Mouse (Mus musculus): ENCODE data around the gene Mns1. TPM values are rescaled to one million over a fixed set of nuclear protein-coding genes. Genes with fewer than 3 reads are reported as not detected.

Mns1 gene
- polyA plus RNA-seq, 1 experiment = not detected

GRCm38 (mm10) chr9:72422284-72422683, 15.5 kb upstream of the Mns1 start:
- Histone ChIP-seq H3K4me1 (ENCODE audit: control insufficient read depth, insufficient read depth, low read length) (peaks cover 9% of the 10 kb centered on the region; the same call in 1 of the 2 replicates), H3K4me3 (ENCODE audit: insufficient read depth, low read depth, low read length) (no peak overlapping the region), H3K27ac (ENCODE audit: insufficient read depth, low read depth, low read length) (no peak overlapping the region)
- TF ChIP-seq CTCF (IDR thresholded peaks at IDR 0.05; ENCODE audit: insufficient read depth, low read depth, low read length) (no peak), POLR2A (IDR thresholded peaks at IDR 0.05; ENCODE audit: insufficient read depth, low read depth, low read length) (no peak)
- WGBS = 58% methylated on average over 11 of the region's 11 CpGs

- Histone ChIP-seq H3K4me3 (ENCODE audit: insufficient read depth, low read depth, low read length) (no peak overlapping the region), H3K4me1 (ENCODE audit: control insufficient read depth, insufficient read depth, low read length) (peaks cover 9% of the 10 kb centered on the region; the same call in 1 of the 2 replicates), H3K27ac (ENCODE audit: insufficient read depth, low read depth, low read length) (no peak overlapping the region)
- no peak for TF ChIP-seq CTCF (IDR thresholded peaks at IDR 0.05; ENCODE audit: insufficient read depth, low read depth, low read length)
- TF ChIP-seq POLR2A (IDR thresholded peaks at IDR 0.05; ENCODE audit: insufficient read depth, low read depth, low read length) = no peak
- 100% methylated on average over 2 of the region's 2 CpGs for WGBS
Observed at GRCm38 (mm10) chr9:72422753-72423152, 15.1 kb upstream of the Mns1 start.

GRCm38 (mm10) chr9:72425300-72425850, 12.4 kb upstream of the Mns1 start:
- H3K4me1 ChIP-seq (ENCODE audit: control insufficient read depth, insufficient read depth, low read length) = peaks cover 9% of the 10 kb centered on the region; the same call in 1 of the 2 replicates
- TF ChIP-seq POLR2A (IDR thresholded peaks at IDR 0.05; ENCODE audit: insufficient read depth, low read depth, low read length) = no peak
- TF ChIP-seq CTCF (IDR thresholded peaks at IDR 0.05; ENCODE audit: insufficient read depth, low read depth, low read length) = no peak
- H3K4me3 ChIP-seq (ENCODE audit: insufficient read depth, low read depth, low read length) = no peak overlapping the region
- WGBS = 57% methylated on average over 11 of the region's 11 CpGs
- H3K27ac ChIP-seq (ENCODE audit: insufficient read depth, low read depth, low read length) = no peak overlapping the region

- H3K27ac ChIP-seq (ENCODE audit: insufficient read depth, low read depth, low read length) = no peak overlapping the region
- 69% methylated on average over 4 of the region's 4 CpGs for WGBS
Observed at GRCm38 (mm10) chr9:72427861-72428260, 9.9 kb upstream of the Mns1 start.

GRCm38 (mm10) chr9:72434876-72435275, 2.9 kb upstream of the Mns1 start:
- no peak overlapping the region for H3K27ac ChIP-seq (ENCODE audit: insufficient read depth, low read depth, low read length)
- no peaks in the 10 kb centered on the region; the same call in 1 of the 2 replicates for H3K4me1 ChIP-seq (ENCODE audit: control insufficient read depth, insufficient read depth, low read length)
- 52% methylated on average over 9 of the region's 9 CpGs for WGBS
- TF ChIP-seq CTCF (IDR thresholded peaks at IDR 0.05; ENCODE audit: insufficient read depth, low read depth, low read length) = no peak
- TF ChIP-seq POLR2A (IDR thresholded peaks at IDR 0.05; ENCODE audit: insufficient read depth, low read depth, low read length) = no peak
- H3K4me3 ChIP-seq (ENCODE audit: insufficient read depth, low read depth, low read length) = no peak overlapping the region

More at GRCm38 (mm10) chr9:72427861-72428260, 9.9 kb upstream of the Mns1 start:
- no peak overlapping the region for H3K4me3 ChIP-seq (ENCODE audit: insufficient read depth, low read depth, low read length)
- H3K4me1 ChIP-seq (ENCODE audit: control insufficient read depth, insufficient read depth, low read length) = no peaks in the 10 kb centered on the region
- TF ChIP-seq POLR2A (IDR thresholded peaks at IDR 0.05; ENCODE audit: insufficient read depth, low read depth, low read length) (no peak), CTCF (IDR thresholded peaks at IDR 0.05; ENCODE audit: insufficient read depth, low read depth, low read length) (no peak)

- Histone ChIP-seq H3K27ac (ENCODE audit: insufficient read depth, low read depth, low read length) (no peak overlapping the region), H3K4me1 (ENCODE audit: control insufficient read depth, insufficient read depth, low read length) (no peaks in the 10 kb centered on the region; the same call in 1 of the 2 replicates), H3K4me3 (ENCODE audit: insufficient read depth, low read depth, low read length) (peak overlapping the region; percentile 84)
- TF ChIP-seq CTCF (IDR thresholded peaks at IDR 0.05; ENCODE audit: insufficient read depth, low read depth, low read length) = no peak
- TF ChIP-seq POLR2A (IDR thresholded peaks at IDR 0.05; ENCODE audit: insufficient read depth, low read depth, low read length) = no peak
- WGBS = under 1% methylated on average over 9 of the region's 9 CpGs
Observed at GRCm38 (mm10) chr9:72438749-72439148, 938 bp downstream of the Mns1 start.

GRCm38 (mm10) chr9:72440358-72440757, 2.5 kb downstream of the Mns1 start:
- Histone ChIP-seq H3K4me3 (ENCODE audit: insufficient read depth, low read depth, low read length) (no peak overlapping the region), H3K27ac (ENCODE audit: insufficient read depth, low read depth, low read length) (no peak overlapping the region), H3K4me1 (ENCODE audit: control insufficient read depth, insufficient read depth, low read length) (no peaks in the 10 kb centered on the region; the same call in 1 of the 2 replicates)
- TF ChIP-seq POLR2A (IDR thresholded peaks at IDR 0.05; ENCODE audit: insufficient read depth, low read depth, low read length) (no peak), CTCF (IDR thresholded peaks at IDR 0.05; ENCODE audit: insufficient read depth, low read depth, low read length) (no peak)
- WGBS = 97% methylated on average over 4 of the region's 4 CpGs

GRCm38 (mm10) chr9:72440948-72441926, 3.4 kb downstream of the Mns1 start:
- Histone ChIP-seq H3K27ac (ENCODE audit: insufficient read depth, low read depth, low read length) (no peak overlapping the region), H3K4me1 (ENCODE audit: control insufficient read depth, insufficient read depth, low read length) (no peaks in the 10 kb centered on the region; the same call in 1 of the 2 replicates), H3K4me3 (ENCODE audit: insufficient read depth, low read depth, low read length) (no peak overlapping the region)
- TF ChIP-seq POLR2A (IDR thresholded peaks at IDR 0.05; ENCODE audit: insufficient read depth, low read depth, low read length) = no peak
- no peak for TF ChIP-seq CTCF (IDR thresholded peaks at IDR 0.05; ENCODE audit: insufficient read depth, low read depth, low read length)
- WGBS = 86% methylated on average over 8 of the region's 8 CpGs
